Comparison of ENCODE assay signal across 8 mouse cellular contexts in the genomic region with DNA sequence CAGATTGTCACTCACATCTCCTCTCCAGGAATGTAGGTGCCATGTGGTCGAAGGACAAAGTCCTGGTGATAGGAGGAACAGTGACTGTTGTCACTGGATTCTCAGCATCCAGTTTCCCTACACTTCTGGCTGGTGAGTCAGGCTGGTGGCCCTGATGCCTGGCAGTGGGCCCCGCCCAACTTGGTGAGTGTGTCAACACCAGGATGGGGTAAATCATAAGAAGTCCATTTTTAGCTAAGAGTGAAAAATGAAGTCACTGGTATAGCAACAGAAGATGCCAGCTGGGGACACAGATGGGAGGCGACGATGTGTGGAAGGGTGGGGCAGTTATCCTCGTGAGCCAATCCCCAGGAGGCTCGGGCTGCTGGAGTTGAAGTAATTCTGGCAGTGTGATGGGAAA. TPM values are rescaled to one million over a fixed set of nuclear protein-coding genes. Genes with fewer than 3 reads are reported as not detected.
A peak's percentile ranks its signal among the peaks of the same experiment; 100 is the strongest.
DNase-seq lines count a peak whose midpoint lies in the region; ATAC-seq lines count a peak whose summit lies in the region.

No protein-coding gene starts in this region.

- peak; percentile 34 to 42 for DNase-seq in cerebellum, postnatal 10 days
- no peak for DNase-seq in cerebellum, adult 8-10 months
- DNase-seq in adrenal gland, adult (ENCODE audit: inconsistent age in 2 of 2, low spot score in 1 of 2) = peak; percentile 26 to 81
- DNase-seq in layer of hippocampus, adult 11-12 months (ENCODE audit: low spot score) = peak; percentile 70
- no peak for DNase-seq in kidney, postnatal 14 days
- DNase-seq in gastrocnemius, postnatal 4 days (ENCODE audit: low spot score in 2 of 2) = no peak
- DNase-seq in thymus, postnatal 10 days (ENCODE audit: low spot score in 2 of 2) = no peak

- ATAC-seq in megakaryocyte, adult 5-6 weeks (ENCODE audit: poor library complexity, severe bottlenecking) = peak; percentile 56

RNA-seq across cellular contexts. Expression of a gene that starts 46.7 kb away (rescaled TPM):
- 0.36 TPM in 1 of 2 replicates, not detected in the other for total RNA-seq in megakaryocyte, adult 5-6 weeks (2015)
- total RNA-seq in megakaryocyte, adult 5-6 weeks (2017) = not detected in 2 replicates
- total RNA-seq in gastrocnemius, postnatal 4 days (2021) = 1 to 10 TPM in 1 of 2 experiments, under 1 TPM in 1; 0.15 to 1.2 TPM

Comparison
In these comparisons a context has a peak if more than half of its experiments do, and no peak if none do; other contexts are left out.
1. DNase-seq: peak in cerebellum, postnatal 10 days (2 of 2), adrenal gland, adult (2 of 2) and layer of hippocampus, adult 11-12 months (single experiment); none in cerebellum, adult 8-10 months (single experiment), kidney, postnatal 14 days (single experiment), gastrocnemius, postnatal 4 days (0 of 2) and thymus, postnatal 10 days (0 of 2).